Mouse (Mus musculus) CH12F3 (cell line): Measurements from ENCODE around the gene Pth2.

Experiments used
- in situ Hi-C: fragments of 300-500 bp; cut with MboI; formaldehyde crosslinking; loops from 2 replicates; pipeline ENCODE4 v1.14.3; 2020; ENCODE audit warnings: low sequenced_read_pairs

The Pth2 gene

DNA sequence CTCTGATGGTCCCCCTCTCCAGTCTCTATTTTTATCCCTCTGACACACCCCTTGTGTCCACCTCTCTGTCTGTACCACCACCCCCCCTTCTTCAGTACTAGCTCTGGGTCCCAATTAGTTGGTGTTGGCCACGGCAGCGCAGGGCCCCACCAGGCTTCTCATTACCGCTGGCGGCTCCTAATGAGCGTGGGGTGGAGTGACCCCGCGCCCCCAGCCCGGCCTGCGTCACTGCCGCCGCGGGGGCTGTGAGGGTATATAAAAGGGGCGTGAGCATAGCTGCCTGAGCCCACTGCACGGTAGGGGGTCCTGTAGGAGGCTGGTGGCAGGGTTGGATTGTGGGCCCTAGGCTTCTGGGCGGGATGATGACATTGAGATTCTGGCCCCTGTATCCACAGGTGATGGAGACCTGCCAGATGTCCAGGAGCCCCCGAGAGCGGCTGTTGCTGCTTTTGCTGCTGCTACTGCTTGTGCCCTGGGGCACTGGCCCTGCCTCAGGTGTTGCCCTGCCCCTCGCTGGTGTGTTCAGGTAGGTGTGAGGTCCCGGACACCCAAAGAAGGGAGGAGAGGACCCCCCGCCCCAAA, at the start of gene Pth2:
TSS of gene Pth2 (plus strand) at position 100 of the 582 bp plus-strand sequence.
- in situ Hi-C loops = no loop called here

DNA sequence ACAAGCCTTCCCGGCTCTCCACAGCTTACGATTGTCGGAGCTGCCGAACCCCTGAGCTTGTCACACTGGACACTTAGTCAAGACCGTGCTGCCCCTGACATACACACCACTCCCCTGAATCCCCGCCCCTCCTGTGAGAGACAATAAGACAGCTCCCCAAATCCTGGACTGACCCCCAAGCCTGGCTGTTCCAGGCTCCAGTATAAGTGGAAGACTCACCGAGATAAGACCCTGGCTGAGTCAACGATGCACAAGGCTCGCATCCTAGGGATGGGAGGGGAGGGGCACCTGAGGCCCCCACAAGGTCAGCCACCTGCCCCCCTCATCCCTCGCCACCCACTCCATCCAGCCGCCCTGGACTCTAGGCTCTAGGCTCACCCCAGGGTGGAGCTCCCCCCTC, 48.9 kb upstream of the Pth2 start:
- in situ Hi-C loops = no loop called here

DNA sequence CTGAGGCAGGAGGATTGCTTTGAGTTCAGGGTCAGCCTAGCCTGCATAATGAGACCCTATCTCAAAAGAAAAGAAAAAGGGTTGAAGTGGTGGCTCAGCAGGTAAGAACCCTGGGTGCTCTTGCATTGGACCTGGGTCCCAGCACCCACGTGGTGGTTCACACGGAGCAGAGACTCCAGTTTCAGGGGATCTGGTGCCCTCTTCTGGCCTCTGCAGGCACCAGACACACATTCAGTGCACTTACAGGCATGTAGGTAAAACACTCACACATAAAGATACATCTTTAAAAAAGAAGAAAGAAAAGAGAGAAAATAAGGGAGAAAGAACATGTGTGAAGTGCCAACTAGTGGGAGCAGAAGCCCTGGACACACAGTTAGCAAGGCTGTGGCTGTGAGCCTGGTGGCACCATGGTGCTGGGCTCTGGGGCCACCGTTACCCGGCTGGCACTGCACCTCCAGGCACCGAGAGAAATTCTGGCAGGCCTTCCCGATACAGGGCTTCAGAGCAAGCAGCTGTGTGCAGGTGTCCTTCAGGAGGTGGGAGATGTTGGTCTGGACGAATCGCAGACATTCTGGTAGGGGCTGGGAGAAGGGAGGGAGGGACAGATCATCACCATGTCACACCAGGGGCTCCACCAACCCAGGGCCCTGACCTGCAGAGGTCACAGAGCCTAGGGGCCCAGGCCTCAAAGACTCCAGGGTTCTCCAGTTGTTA, 47.2 kb upstream of the Pth2 start:
- in situ Hi-C loops = no loop called here

DNA sequence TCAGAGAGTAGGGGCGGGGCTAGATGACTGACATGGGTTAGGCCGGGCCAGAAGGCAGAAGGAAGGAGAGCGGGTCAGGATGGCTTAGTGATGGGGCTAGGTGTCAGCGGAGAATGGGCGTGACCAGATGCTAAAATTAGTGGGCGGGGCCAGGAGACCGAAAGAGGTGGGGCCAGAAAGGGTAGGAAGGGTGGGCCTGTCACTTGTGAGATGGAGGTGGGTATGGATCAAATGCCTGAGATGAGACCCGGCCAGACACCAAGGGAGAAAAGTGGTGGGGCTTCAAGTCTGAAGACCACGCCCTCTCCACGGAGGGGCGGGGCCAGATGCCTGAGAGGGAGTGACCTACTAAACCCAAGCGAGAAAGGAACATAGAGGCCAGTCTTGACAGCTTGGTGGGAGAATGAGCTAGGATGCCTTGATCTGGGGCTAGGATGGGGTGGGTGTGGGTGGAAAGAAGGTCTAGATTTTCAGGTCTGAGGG, 46.2 kb upstream of the Pth2 start:
- in situ Hi-C loops = no loop called here

DNA sequence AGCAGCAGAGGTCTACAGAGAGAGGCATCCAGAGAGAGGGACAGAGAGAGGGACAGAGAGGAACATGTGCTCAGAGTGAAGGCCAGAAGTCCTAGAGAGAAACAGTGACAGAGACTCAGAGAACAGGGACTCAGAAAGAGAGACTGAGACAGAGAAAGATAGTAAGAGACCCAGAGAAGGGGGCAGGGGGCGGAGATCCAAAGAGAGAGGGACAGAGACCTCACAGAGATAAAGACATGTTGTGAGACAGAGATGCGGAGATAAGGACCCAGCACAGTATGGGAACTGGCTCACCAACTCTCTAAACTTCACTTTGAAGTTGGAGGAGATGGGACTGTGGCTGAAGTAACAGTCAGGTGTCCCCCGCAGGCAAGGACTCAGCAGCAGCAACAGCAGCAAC, 45.4 kb upstream of the Pth2 start:
- in situ Hi-C loops = no loop called here

DNA sequence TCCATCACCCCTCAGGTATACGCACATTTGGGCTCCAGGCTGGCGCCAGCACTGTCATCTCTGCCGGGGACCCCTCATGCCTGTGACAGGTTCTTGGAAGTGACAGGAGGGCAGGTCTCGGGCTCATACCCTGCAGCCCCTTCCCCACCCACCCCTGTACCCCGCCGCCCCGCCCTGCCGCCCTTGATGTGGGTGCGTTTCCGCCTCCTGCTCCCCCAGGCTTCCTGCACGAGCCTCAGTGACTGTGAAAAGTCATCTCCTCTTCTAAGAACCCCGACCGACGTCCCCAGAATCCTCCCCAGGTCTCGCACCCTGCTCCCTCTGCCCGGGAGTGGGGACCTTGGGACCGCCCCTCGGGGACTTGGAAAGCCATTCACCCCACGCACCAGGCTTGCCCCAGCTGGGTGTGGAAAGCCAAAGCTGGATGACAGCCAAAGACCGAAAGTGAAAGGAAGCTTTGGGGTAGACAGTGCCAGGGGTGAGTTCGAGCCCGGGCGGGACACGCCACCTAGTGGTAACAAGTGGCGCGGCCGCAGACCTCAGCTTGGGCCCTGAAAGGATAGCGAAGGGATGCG, 44.7 kb upstream of the Pth2 start, which contains the start of the genes Gm45713 and Flt3l:
TSS of gene Gm45713 (minus strand) at position 239 of the 575 bp plus-strand sequence.
TSS of gene Flt3l (minus strand) at position 440 of the 575 bp plus-strand sequence.
- in situ Hi-C loops = no loop called here

DNA sequence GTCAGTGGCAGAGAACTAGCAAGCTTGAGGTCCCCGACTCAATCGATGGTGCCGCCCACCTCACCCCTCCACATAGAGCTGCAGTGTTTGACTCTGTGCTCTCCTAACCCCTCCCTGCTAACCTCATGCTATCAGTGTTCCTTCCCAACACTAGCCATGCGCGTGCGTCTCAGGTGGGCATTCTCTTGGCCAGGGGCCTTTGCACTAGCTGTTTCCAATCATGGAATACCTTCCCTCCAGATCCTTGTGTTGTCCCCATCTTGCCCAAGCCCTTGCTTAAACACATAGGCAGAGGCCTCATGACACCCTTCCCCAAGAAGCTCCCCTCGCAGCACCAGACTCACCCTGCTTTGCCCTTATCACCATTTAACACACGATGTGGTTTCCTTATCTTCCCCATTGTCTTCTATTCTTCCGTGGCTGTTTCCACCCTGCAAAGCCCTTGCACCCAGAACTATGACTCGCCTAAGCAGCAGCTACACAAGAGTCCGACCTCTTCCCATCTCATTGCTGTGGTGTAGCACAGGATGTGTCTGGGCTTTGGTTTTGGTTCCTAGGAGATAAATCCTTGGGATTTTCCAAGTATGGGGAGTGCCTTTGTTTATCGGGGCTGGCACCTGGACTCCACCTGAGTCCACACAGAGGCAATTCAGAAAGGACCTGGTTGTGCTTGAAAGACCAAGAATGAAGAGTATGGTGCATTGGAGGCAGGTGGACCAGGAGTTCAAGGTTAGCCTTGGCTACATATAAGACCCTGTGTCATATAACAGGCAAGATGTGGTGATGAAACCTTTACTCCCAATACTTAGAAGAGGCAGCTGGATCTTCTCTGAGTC, 43.4 kb upstream of the Pth2 start:
- in situ Hi-C loops = no loop called here

DNA sequence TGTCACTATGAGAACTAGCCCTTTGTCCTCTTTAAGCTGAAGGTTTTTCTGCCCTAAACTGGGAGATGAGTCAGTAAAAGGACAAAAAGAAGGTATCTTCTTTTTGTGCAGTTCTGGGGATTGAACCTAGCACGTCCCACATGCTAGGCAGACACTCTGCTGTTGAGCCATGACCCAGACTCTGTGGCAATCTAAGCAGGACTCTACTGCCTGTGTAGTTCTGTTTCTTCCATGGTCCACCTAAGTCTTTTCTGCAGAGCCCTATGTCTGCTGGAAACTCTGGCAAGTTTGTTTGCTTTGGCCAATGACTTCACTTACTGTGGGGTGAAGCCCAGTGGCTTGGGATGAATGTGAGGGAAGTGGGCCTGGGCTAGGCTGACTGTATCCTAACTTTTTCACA, 42.4 kb upstream of the Pth2 start:
- in situ Hi-C loops = no loop called here

DNA sequence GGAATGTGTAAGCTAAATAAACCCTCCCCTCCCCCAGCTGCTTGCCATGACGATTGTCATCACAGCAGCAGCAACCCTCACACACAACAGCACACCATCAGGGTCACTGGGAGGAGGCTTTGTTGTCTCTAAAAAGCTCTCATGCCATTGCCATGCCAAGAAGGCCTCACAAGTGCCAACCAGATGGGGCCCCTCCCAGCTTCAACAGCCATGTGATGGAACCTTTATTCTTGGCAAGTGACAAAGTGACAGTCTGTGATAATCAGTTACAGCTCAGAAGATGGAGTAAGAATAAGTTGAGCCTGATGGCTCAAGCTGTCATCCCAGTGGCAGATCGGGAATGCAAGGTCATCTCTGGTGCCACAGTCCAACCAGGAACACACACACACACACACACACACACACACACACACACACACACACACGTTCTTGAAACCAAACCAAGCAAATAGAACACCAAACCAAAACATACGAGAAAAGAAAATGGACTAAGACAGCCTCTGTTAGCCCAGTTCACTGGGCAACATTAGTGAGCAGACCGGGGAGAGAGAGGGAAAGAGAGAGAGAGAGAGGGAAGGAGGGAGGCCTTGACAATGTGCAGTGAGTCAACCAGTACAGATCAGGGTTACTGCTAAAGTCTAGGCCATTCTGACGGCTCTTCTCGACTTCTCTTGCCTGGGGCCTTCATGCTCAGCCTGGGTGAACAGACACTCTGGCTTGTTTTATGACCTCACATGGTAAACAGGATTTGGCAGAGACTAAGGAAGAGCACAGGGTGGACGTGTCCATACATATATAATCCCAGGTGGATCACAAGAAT, 40.7 kb upstream of the Pth2 start:
- in situ Hi-C loops = no loop called here

DNA sequence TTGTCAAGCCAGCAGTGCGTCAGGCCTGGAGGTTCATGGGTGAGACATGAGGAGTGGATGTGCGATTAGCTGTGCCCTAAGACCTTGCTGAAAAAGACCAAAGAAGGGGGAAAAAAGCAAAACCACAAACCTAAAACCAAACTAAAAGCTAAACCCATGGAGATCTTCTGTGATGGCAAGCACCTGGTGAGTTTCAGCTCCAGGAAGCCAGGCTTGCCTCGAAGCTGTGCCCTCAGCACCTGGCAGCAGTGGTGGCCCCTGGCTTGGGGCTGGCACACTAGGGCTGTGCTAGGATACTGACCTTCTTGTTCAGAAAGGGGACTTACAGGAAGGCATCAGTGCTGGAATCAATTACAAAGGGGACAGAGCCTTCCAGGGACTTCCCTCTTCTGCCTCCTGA, 39.5 kb upstream of the Pth2 start:
- in situ Hi-C loops = no loop called here

DNA sequence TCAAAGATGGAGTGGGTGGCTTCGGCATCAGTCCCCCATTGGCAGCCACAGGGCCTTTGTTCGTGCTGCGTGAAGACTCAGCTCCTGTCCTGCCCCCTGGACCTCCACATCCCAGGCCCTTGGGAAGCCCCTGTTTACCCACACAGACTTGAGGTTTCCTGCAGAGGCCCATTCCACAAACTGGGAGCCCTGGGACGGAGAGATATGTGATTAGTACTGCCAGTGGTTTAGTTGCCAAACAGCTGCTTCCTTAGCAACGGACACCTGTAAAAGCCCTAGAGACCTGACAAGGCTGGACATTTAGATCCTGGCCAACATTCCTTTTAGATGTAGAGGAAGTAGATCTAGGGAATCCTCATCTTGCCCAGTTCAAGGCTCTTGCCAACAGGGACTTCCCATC, 38.9 kb upstream of the Pth2 start:
- in situ Hi-C loops = no loop called here

DNA sequence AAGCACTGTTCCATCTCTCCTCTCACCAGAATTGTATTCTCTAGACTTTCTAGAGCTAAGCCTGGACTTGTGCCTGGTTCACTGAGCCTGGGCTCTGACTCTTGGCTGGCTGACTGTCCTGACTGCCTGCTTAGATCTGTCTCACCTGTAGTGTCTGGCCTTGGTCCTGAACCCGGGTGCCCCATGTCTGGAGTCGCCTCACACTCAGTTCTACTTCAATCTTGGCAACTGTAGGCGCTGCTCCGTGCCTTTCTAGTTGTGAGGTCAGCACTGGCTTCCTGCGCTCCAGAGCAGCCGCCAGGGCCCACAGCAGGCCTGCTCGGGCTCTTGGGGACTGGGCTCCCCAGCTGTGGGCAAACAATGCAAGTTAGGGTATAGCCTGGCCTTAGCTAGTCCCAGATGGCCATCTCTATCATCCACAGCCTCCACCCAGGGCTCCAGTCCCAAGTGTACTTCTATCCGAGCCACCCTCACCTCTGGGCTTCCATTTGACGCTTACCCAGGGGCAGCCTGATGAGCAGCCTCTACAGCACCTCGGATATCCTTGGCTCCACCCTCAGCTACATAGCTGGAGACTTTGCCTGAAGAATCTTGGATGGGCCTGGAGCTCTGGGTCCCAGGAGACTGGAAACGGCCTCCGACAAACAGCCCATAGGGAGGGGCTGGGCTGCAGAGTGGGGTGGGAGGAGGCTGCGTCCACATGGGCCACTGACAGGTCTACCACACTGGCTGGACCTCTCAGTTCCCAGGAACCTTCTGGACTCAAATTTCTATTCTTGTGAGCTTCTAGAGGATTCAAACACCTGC, 36.2 kb upstream of the Pth2 start:
- in situ Hi-C loops = no loop called here

DNA sequence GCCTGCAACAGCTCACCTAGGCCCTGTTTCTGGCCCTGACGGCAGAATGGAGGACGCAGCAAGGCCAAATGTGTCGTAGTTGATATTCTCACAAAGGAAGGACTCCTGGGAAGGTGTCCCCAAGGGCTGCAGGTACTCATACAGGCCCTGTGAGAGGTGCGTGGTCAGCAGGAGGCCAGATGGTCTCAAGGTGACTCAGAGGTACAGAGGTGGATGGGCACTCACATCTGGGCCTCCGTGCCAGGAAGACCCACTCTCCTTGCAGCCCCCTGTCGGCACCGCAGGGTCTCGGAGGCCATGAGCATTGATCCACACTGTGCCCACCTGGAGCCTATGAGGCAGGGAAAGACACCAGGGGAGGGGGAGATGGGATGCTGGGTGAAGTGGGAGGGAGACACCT, 35.3 kb upstream of the Pth2 start:
- in situ Hi-C loops = no loop called here

DNA sequence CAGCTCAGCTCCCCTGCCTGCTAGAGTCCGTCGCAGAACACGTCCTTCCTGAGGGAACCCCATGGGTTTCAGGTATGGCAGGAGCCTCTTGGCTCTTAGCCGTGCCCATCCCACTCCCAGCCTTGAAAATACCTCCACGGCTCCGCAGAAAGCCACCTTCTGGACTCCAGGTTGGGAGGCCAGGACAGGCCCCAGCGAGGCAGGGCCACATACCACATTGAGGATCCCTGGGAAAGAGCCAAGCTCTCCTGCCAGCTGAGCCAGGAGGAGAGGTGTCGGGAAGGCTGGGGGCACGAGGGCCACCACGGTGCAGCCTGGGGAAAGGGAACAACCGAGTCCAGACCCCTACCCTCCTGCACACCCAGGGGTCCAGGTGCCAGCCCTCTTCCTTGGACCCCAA, 33.5 kb upstream of the Pth2 start:
- in situ Hi-C loops = no loop called here

DNA sequence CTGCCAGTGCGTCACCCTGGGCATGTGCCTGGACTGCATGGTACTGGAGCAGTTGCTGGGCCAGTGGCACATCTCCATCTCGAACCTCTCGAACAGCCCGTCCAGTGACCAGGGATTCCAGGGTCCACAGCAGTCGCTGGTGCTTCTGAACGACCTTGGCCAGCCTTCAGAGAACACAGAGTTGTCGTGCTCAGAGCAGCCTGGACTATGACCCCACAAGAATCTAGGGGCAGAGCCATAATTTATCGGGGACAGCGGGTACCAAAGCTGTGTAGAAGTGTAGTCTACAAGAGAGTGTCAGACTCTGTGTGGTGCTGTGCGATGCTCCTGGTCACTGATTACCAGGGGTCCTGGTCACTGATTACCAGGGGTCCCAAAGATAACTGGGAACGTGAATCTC, 32.9 kb upstream of the Pth2 start:
- in situ Hi-C loops = no loop called here

DNA sequence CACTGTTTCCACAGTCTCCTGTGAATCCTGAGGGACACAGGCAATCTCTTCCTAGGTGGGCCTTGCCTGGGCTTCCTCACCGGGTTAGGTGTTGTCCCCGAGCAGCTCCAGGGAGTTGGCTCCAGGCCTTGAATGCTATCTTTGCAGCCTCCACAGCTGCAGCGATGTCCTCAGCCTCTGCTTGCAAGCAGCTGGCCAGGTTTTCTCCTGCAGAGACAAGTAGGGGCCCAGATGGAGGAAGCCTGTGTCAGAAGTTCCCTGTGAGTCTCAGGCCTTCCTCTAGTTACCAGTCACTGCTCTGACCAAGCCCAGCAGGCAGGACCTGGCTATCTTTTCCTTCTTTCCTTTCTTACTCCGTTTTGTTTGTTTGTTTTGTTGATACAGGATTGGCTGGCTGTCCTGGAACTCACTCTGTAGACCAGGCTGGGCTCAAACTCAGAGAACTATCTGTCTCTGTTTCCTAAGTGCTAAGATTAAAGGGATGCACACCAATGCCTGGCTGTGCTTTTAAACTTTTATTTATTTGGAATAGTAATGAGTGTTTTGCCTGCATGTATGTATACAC, 32.2 kb upstream of the Pth2 start:
- in situ Hi-C loops = no loop called here

DNA sequence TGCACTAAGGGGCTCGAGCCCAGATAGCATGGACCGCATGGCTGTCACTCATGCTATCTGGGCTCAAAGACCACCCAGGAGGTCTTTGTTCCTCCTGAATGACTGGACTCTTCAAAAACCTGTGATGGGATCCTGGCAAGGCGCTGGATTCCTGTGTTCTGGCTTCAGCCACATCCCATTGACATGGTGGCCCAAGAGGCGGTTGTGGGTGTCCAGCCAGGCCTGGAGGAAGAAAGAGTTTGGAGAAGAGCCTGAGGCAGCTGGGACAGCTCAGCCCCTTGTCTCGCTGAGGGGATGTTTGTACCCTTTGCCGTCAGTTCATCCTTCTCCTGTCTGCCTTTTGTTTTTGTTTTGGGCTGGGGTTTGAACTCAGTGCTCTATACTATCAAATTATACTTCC, 31.2 kb upstream of the Pth2 start:
- in situ Hi-C loops = no loop called here

DNA sequence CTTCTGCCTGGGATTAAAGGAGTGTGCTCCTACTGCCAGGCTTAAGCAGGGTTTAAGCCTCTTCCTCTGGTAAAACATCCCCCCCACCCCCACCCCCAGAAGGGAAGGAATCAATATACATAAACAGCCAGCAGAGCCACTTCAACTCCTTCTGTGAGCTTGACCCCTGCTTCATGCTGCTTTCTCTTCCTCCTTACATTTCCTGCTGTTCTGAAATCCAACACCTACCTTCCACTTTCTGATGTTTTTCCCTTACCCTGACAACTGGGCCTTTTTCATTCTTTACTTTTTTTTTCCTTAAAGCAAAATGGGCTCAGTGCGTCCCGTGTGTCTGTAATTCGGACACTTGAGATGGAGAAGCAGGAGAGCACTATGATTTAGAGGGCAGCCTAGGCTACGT, 30.5 kb upstream of the Pth2 start:
- in situ Hi-C loops = no loop called here

DNA sequence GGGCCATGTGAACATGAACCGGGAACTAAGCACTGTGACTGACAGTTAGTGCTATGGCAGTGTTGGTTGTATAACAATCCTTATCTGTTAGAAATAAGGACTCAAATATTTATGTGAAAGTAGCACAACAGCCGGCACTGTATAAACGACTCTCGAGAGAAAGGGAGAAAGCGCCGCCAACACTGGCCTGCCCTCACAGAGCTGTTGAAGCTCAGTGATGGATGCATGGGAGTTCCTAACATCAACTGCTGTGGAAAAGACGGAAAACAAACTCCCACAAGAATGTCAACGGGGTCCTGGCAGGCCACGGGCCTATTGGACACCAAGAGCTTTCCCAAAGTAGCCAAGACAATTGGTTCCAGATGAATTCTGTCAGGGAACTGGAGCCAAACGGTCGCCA, 29.5 kb upstream of the Pth2 start:
- in situ Hi-C loops = no loop called here
